Mouse (Mus musculus): ENCODE measurements around the gene Spats2l. TPM values are rescaled to one million over a fixed set of nuclear protein-coding genes. Genes with fewer than 3 reads are reported as not detected.

The Spats2l gene
- polyA plus RNA-seq, 2 experiments, result 2.8 to 7.6 TPM

- ATAC-seq (ENCODE audit: insufficient read depth), result no peak
- Histone ChIP-seq H3K9me3 (ENCODE audit: control insufficient read depth, low read length) (no peaks in the 10 kb centered on the region), H3K27me3 (ENCODE audit: control insufficient read depth, insufficient read depth, low read length) (no peaks in the 10 kb centered on the region), H3K4me3 (ENCODE audit: insufficient read depth in 1 of 2, low read depth in 2 of 2, low read length in 2 of 2) (no peak overlapping the region), H3K9ac (replicated peaks) (no peak overlapping the region), H3K27ac (no peak overlapping the region), H3K4me2 (ENCODE audit: low read depth) (no peak overlapping the region), H3K36me3 (replicated peaks; ENCODE audit: control insufficient read depth, insufficient read depth, low read depth) (no peaks in the 10 kb centered on the region), H3K4me1 (replicated peaks; ENCODE audit: control insufficient read depth in 2 of 2, insufficient read depth in 2 of 2, low read length in 1 of 2) (no peaks in the 10 kb centered on the region)
- DNase-seq (ENCODE audit: low read depth in 3 of 3, low spot score in 3 of 3), result no peak
- TF ChIP-seq EP300 (IDR thresholded peaks at IDR 0.05; ENCODE audit: low read depth), result no peak
- no peak for TF ChIP-seq CTCF (IDR thresholded peaks at IDR 0.05; ENCODE audit: low read depth)
- WGBS (ENCODE audit: insufficient replicate concordance), result 65% methylated on average over 6 of the region's 6 CpGs
Measured at GRCm38 (mm10) chr1:57911561-57911960, 137.6 kb downstream of the Spats2l start.

GRCm38 (mm10) chr1:57917342-57917741, 143.4 kb downstream of the Spats2l start:
- H3K27me3 ChIP-seq (ENCODE audit: control insufficient read depth, insufficient read depth, low read length), result no peaks in the 10 kb centered on the region
- DNase-seq (ENCODE audit: low read depth in 3 of 3, low spot score in 3 of 3) (no peak), ATAC-seq (ENCODE audit: insufficient read depth) (no peak)
- H3K27ac ChIP-seq, result no peak overlapping the region
- H3K4me2 ChIP-seq (ENCODE audit: low read depth), result no peak overlapping the region
- H3K9me3 ChIP-seq (ENCODE audit: control insufficient read depth, low read length), result no peaks in the 10 kb centered on the region
- TF ChIP-seq EP300 (IDR thresholded peaks at IDR 0.05; ENCODE audit: low read depth) (no peak), CTCF (IDR thresholded peaks at IDR 0.05; ENCODE audit: low read depth) (no peak)
- WGBS (ENCODE audit: insufficient replicate concordance), result 66% methylated on average over 5 of the region's 5 CpGs
- H3K9ac ChIP-seq (replicated peaks), result no peak overlapping the region
- no peak overlapping the region for H3K4me3 ChIP-seq (ENCODE audit: insufficient read depth in 1 of 2, low read depth in 2 of 2, low read length in 2 of 2)
- H3K4me1 ChIP-seq (replicated peaks; ENCODE audit: control insufficient read depth in 2 of 2, insufficient read depth in 2 of 2, low read length in 1 of 2), result no peaks in the 10 kb centered on the region
- no peaks in the 10 kb centered on the region for H3K36me3 ChIP-seq (replicated peaks; ENCODE audit: control insufficient read depth, insufficient read depth, low read depth)

GRCm38 (mm10) chr1:57918567-57918966, 144.6 kb downstream of the Spats2l start:
- Histone ChIP-seq H3K4me3 (ENCODE audit: insufficient read depth in 1 of 2, low read depth in 2 of 2, low read length in 2 of 2) (no peak overlapping the region), H3K9me3 (ENCODE audit: control insufficient read depth, low read length) (no peaks in the 10 kb centered on the region), H3K27ac (no peak overlapping the region), H3K9ac (replicated peaks) (no peak overlapping the region), H3K4me1 (replicated peaks; ENCODE audit: control insufficient read depth in 2 of 2, insufficient read depth in 2 of 2, low read length in 1 of 2) (no peaks in the 10 kb centered on the region), H3K36me3 (replicated peaks; ENCODE audit: control insufficient read depth, insufficient read depth, low read depth) (no peaks in the 10 kb centered on the region), H3K4me2 (ENCODE audit: low read depth) (no peak overlapping the region), H3K27me3 (ENCODE audit: control insufficient read depth, insufficient read depth, low read length) (no peaks in the 10 kb centered on the region)
- TF ChIP-seq CTCF (IDR thresholded peaks at IDR 0.05; ENCODE audit: low read depth) (no peak), EP300 (IDR thresholded peaks at IDR 0.05; ENCODE audit: low read depth) (no peak)
- no peak for DNase-seq (ENCODE audit: low read depth in 3 of 3, low spot score in 3 of 3)
- no peak for ATAC-seq (ENCODE audit: insufficient read depth)
- WGBS (ENCODE audit: insufficient replicate concordance), result 71% methylated on average over 4 of the region's 4 CpGs

- Histone ChIP-seq H3K27me3 (ENCODE audit: control insufficient read depth, insufficient read depth, low read length) (no peaks in the 10 kb centered on the region), H3K4me1 (replicated peaks; ENCODE audit: control insufficient read depth in 2 of 2, insufficient read depth in 2 of 2, low read length in 1 of 2) (no peaks in the 10 kb centered on the region), H3K9me3 (ENCODE audit: control insufficient read depth, low read length) (no peaks in the 10 kb centered on the region), H3K27ac (no peak overlapping the region), H3K36me3 (replicated peaks; ENCODE audit: control insufficient read depth, insufficient read depth, low read depth) (no peaks in the 10 kb centered on the region), H3K4me2 (ENCODE audit: low read depth) (no peak overlapping the region), H3K9ac (replicated peaks) (no peak overlapping the region), H3K4me3 (ENCODE audit: insufficient read depth in 1 of 2, low read depth in 2 of 2, low read length in 2 of 2) (no peak overlapping the region)
- no peak for TF ChIP-seq EP300 (IDR thresholded peaks at IDR 0.05; ENCODE audit: low read depth)
- no peak for TF ChIP-seq CTCF (IDR thresholded peaks at IDR 0.05; ENCODE audit: low read depth)
- DNase-seq (ENCODE audit: low read depth in 3 of 3, low spot score in 3 of 3) (no peak), ATAC-seq (ENCODE audit: insufficient read depth) (no peak)
- WGBS (ENCODE audit: insufficient replicate concordance), result 38% methylated on average over 1 of the region's 1 CpGs
Measured at GRCm38 (mm10) chr1:57934287-57934686, 160.3 kb downstream of the Spats2l start.

GRCm38 (mm10) chr1:57940691-57941090, 166.7 kb downstream of the Spats2l start:
- Histone ChIP-seq H3K4me3 (ENCODE audit: insufficient read depth in 1 of 2, low read depth in 2 of 2, low read length in 2 of 2) (no peak overlapping the region), H3K36me3 (replicated peaks; ENCODE audit: control insufficient read depth, insufficient read depth, low read depth) (no peaks in the 10 kb centered on the region), H3K4me1 (replicated peaks; ENCODE audit: control insufficient read depth in 2 of 2, insufficient read depth in 2 of 2, low read length in 1 of 2) (no peaks in the 10 kb centered on the region), H3K9me3 (ENCODE audit: control insufficient read depth, low read length) (no peaks in the 10 kb centered on the region), H3K9ac (replicated peaks) (no peak overlapping the region), H3K27ac (no peak overlapping the region), H3K27me3 (ENCODE audit: control insufficient read depth, insufficient read depth, low read length) (no peaks in the 10 kb centered on the region), H3K4me2 (ENCODE audit: low read depth) (no peak overlapping the region)
- 70% methylated on average over 10 of the region's 10 CpGs for WGBS (ENCODE audit: insufficient replicate concordance)
- ATAC-seq (ENCODE audit: insufficient read depth) (no peak), DNase-seq (ENCODE audit: low read depth in 3 of 3, low spot score in 3 of 3) (no peak)
- TF ChIP-seq CTCF (IDR thresholded peaks at IDR 0.05; ENCODE audit: low read depth), result no peak
- no peak for TF ChIP-seq EP300 (IDR thresholded peaks at IDR 0.05; ENCODE audit: low read depth)

Measured in liver, embryonic 14.5 days (tissue).